Mouse (Mus musculus): ENCODE measurements at regions not wholly inside any gene's neighbourhood (a gene's known extent, or its start where the extent isn't known, plus 50 kb on each side); places are given as distances from the start of the nearest gene placed in this dataset.
A peak's percentile ranks its signal among the peaks of the same experiment; 100 is the strongest.

GRCm38 (mm10) chr12:20614766-20615165 lies 375.5 kb upstream of the Asap2 start:
- peak; percentile 66 to 74 for DNase-seq (ENCODE audit: low spot score in 2 of 2)
